Mouse (Mus musculus) embryonic facial prominence, embryonic 10.5 days (tissue): ENCODE measurements around the gene Fktn. TPM values are rescaled to one million over a fixed set of nuclear protein-coding genes. Genes with fewer than 3 reads are reported as not detected.
"Not testable (repeated sequence)": the region's sequence is repeated elsewhere in the genome, so short reads cannot be mapped to it uniquely, and the experiment has no call there.

Experiments used
- DNase-seq: peaks from one replicate; pipeline ENCODE4 v3.0.0-alpha.2; 2017; ENCODE audit warnings: low spot score
- H3K27ac ChIP-seq: fragments of 300-500 bp; sonication (generic); replicated peaks from 2 replicates; pipeline ENCODE4 v1.5.1; 2016; ENCODE audit warnings: mild to moderate bottlenecking
- H3K27me3 ChIP-seq: fragments of 300-500 bp; sonication (generic); replicated peaks from 2 replicates; pipeline ENCODE4 v1.6.1; 2016; ENCODE audit warnings: low read depth, mild to moderate bottlenecking; ENCODE audit not compliant: poor library complexity, severe bottlenecking
- H3K36me3 ChIP-seq: fragments of 300-500 bp; sonication (generic); replicated peaks from 2 replicates; pipeline ENCODE4 v1.6.1; 2016; ENCODE audit warnings: mild to moderate bottlenecking, moderate library complexity
- H3K4me1 ChIP-seq: fragments of 300-500 bp; sonication (generic); 2 replicates; pipeline ENCODE4 v1.6.1; 2016
- H3K4me3 ChIP-seq: fragments of 300-500 bp; sonication (generic); 2 replicates; pipeline ENCODE4 v1.5.1; 2016; ENCODE audit warnings: mild to moderate bottlenecking, moderate library complexity
- H3K9me3 ChIP-seq: fragments of 300-500 bp; sonication (generic); 2 replicates; pipeline ENCODE4 v1.6.1; 2016; ENCODE audit warnings: mild to moderate bottlenecking
- WGBS: fragments of 180-500 bp; shearing (Covaris S2); methylation state at CpG from one replicate; pipeline ENCODE4 v1.1.7; 2016; 5-methylcytosine and 5-hydroxymethylcytosine counted together
- polyA plus RNA-seq: library from polyadenylated mRNA; unstranded; fragments of >200 nt; fragmentation: Nextera tagmentation; extraction: Ambion mirVana; gene quantifications from 2 replicates; pipeline ENCODE4 v1.2.1, GENCODE M21; 2016

Gene Fktn
- polyA plus RNA-seq: 18.6 and 20.5 TPM in 2 replicates

DNA sequence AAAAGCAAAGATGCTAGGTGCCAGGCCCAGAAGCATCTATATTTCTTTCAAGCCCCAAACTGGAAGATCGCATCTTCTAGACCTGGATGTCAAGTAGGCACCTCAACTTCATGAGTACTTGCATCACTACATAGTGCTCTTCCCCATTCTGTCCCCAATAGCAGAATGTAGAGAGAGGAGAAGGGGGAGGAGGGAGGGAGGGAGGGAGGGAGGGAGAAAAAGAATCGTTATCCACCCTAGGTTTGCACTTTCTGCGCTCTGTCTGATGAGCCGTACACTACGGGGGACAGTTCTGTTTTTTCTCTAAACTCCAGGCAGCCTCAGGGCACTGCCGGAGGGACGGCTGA lies at the start of gene Fktn:
Gene Fktn (plus strand): TSS at position 295 of the 347 bp plus-strand sequence.
- Histone ChIP-seq H3K4me3 (peak within 1 kb of the TSS; percentile 86), H3K36me3 (peaks cover 8% of the 10 kb centered on the region), H3K4me1 (peaks cover 11% of the 10 kb centered on the region), H3K27ac (peak within 1 kb of the TSS; percentile 91), H3K9me3 (no peaks in the 10 kb centered on the region), H3K27me3 (no peaks in the 10 kb centered on the region)
- 4% methylated on average over 7 of the region's 7 CpGs for WGBS
- no peak for DNase-seq

GRCm38 (mm10) chr4:53682092-53682491 lies 31.7 kb upstream of the Fktn start:
- Histone ChIP-seq H3K9me3 (no peaks in the 10 kb centered on the region), H3K27me3 (no peaks in the 10 kb centered on the region), H3K4me1 (no peaks in the 10 kb centered on the region), H3K36me3 (peaks cover 36% of the 10 kb centered on the region), H3K27ac (no peak overlapping the region), H3K4me3 (no peak overlapping the region)
- 79% methylated on average over 8 of the region's 8 CpGs for WGBS
- no peak for DNase-seq

GRCm38 (mm10) chr4:53688965-53689364 lies 24.8 kb upstream of the Fktn start:
- no peak overlapping the region for H3K4me3 ChIP-seq
- no peak for DNase-seq
- WGBS: 89% methylated on average over 4 of the region's 4 CpGs
- H3K4me1 ChIP-seq: no peaks in the 10 kb centered on the region
- no peaks in the 10 kb centered on the region for H3K9me3 ChIP-seq
- no peaks in the 10 kb centered on the region for H3K27me3 ChIP-seq
- no peak overlapping the region for H3K27ac ChIP-seq
- H3K36me3 ChIP-seq: peaks cover 9% of the 10 kb centered on the region

DNA sequence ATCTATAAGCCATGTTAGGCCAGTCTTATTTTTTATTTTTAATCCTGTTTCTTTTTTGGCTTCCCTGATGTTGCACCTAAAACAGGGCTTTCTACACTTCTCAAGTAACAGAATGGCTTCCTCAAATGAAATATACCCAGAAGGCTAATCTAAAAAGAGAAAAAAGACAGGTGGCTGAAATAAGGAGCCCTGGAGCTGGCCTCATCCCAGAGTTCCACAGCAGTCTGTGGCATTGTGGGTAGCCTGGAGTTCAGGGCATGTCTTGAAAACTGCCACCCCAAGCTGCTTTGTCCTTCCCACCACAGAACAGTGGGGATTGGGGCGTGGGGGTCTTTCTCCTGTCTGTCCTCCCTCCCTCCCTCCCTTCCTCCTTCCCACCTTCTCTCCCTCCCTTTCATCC lies 22.4 kb upstream of the Fktn start:
- no peak overlapping the region for H3K4me3 ChIP-seq
- H3K4me1 ChIP-seq: no peaks in the 10 kb centered on the region
- 61% methylated on average over 1 of the region's 1 CpGs for WGBS

DNA sequence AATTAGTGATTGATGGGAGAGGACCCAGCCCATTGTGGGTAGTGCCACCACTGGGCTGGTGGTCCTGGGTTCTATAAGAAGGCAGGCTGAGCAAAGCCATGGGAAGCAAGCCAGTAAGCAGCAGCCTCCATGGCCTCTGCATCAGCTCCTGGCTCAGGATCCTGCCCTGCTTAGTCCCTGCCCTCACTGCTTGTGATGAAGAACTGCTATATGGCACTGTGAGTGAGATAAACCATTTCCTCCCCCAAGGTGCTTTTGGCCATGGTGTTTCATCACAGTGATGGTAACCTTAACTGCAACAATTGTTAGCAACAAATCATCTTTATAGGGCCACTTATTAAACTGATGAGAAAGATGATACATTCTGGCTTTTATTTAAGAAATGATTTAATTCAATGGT lies 4.6 kb upstream of the Fktn start:
- DNase-seq, H3K9me3 ChIP-seq, H3K4me1 ChIP-seq, H3K27me3 ChIP-seq, H3K27ac ChIP-seq, H3K4me3 ChIP-seq, H3K36me3 ChIP-seq: not testable (repeated sequence)

More for the DNA sequence above, 22.4 kb upstream of the Fktn start:
- Histone ChIP-seq H3K36me3 (peaks cover 13% of the 10 kb centered on the region), H3K27me3 (no peaks in the 10 kb centered on the region), H3K9me3 (no peaks in the 10 kb centered on the region), H3K27ac (no peak overlapping the region)
- DNase-seq: no peak

DNA sequence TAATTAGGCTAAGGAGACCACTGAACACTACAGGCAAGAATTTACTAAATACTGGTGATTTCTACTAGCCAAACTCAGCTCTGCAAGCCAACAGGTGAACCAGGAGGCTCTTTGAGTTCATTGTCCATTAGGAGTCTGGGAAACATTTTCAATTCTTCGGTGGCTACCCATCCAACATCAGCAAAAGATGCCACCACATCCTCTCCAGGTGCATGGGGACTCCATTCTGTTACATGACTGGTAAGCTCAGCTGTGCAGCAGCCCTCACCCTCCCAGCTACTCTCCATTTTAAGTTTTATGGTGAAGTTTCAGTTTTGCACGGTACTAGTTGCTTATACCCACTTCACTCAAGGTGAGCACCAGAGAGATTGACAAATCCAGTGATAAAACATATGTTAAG lies 3.8 kb upstream of the Fktn start:
- Histone ChIP-seq H3K9me3 (no peaks in the 10 kb centered on the region), H3K4me3 (no peak overlapping the region), H3K36me3 (no peaks in the 10 kb centered on the region), H3K27me3 (no peaks in the 10 kb centered on the region), H3K4me1 (peaks cover 6% of the 10 kb centered on the region), H3K27ac (no peak overlapping the region)
- no peak for DNase-seq
- WGBS: 90% methylated on average over 2 of the region's 2 CpGs

DNA sequence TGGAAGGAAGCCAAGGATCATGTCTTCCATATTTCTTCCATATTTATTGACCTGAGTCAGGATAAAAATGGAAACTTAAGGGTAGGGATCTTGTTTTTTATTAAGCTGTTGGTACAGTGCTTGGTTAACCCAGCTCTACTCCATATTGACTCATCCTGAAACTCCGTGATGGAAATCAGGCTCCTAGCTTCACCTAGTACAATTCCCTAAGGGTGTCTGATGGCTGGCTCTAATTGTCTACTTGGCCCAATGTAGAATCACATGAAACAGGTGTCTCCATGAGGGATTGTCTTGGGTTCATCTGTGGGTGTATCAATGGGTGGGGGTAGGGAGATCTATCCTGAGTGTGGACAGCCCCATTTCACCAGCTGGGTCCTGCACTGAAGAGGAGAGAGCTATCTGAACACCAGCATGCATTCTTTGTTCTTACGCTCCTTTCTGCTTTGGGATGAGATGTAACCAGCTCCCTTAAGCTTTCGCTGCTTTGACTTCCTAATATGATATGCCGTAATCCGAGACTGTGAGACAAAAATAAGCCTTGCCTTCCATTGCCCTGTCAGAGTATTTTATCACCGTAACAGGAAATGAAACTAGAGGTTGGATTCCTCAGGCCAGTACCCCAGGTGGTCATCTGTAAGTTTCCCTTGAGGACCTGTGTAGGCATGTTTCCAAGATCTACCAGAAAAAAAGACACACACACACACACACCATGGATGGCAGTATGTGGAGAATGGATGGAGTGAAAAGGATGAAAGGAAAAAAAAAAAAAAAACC lies 3.1 kb upstream of the Fktn start:
- no peak overlapping the region for H3K4me3 ChIP-seq
- no peak overlapping the region for H3K27ac ChIP-seq
- peaks cover 11% of the 10 kb centered on the region for H3K4me1 ChIP-seq
- WGBS: 90% methylated on average over 6 of the region's 6 CpGs
- H3K27me3 ChIP-seq: no peaks in the 10 kb centered on the region
- no peaks in the 10 kb centered on the region for H3K36me3 ChIP-seq
- no peaks in the 10 kb centered on the region for H3K9me3 ChIP-seq
- no peak for DNase-seq

DNA sequence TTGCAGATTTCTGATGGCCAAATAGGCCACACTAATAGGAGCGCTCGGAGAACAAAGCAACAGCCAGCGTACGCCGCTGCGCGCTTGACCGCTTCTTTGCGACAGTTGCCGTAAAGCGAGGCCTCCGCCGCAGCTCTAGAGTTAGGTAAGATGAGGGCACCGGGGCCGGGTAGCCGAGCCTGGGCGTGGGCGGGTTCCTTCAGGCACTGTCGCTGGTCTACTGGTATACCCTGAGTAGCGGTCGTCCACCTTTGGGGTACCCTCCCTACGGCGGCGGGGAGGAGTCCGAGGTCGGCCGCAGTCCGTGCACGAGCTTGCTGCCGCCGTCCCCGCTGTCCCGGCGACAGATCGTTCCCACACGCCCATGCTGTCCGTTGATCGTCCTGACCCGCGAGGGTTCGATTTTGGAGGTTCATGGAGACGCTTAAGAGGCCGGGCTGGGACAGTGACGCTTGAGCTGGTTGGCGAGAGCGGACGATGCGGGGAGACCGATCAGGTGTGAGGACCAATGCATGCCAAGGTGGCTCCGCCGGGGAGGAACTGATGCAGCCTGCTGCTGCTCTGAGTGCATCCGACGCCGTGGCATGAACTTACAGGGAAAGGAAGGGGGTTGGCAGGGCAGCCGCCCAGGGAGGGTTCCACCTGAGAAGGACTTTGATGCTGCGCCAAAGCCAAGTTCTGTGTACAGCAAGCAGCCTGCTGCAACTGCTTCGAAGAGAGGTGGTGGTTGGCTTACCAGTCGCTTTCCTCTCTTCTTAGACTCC lies 435 bp downstream of the Fktn start:
- H3K36me3 ChIP-seq: peaks cover 8% of the 10 kb centered on the region
- H3K4me3 ChIP-seq: peak overlapping the region; percentile 86
- peaks cover 11% of the 10 kb centered on the region for H3K4me1 ChIP-seq
- 5% methylated on average over 58 of the region's 58 CpGs for WGBS
- peak overlapping the region; percentile 91 for H3K27ac ChIP-seq
- H3K9me3 ChIP-seq: no peaks in the 10 kb centered on the region
- peak; percentile 93 for DNase-seq
- no peaks in the 10 kb centered on the region for H3K27me3 ChIP-seq

DNA sequence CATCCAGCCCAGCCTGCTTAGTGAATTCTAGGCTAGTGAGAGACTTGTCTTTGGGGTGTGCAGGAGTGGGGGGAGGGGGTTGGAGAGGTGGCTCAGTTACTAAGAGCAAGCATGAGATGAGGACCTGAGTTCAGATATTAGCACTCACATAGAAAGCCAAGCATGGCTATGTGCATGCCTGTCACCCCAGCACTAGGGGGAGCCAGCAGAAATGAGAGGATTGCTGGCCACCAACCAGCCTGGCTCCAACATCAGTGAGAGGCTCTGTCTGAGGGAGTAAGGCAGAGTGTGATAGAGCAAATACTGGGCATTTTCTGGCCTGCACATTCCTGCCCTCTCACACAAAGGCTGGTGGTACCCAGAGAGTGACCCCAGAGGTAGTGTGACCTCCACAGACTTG lies 2.2 kb downstream of the Fktn start:
- H3K4me3 ChIP-seq: no peak overlapping the region
- no peaks in the 10 kb centered on the region for H3K27me3 ChIP-seq
- DNase-seq: no peak
- no peak overlapping the region for H3K27ac ChIP-seq
- H3K9me3 ChIP-seq: no peaks in the 10 kb centered on the region
- H3K4me1 ChIP-seq: peaks cover 11% of the 10 kb centered on the region
- peaks cover 14% of the 10 kb centered on the region for H3K36me3 ChIP-seq

DNA sequence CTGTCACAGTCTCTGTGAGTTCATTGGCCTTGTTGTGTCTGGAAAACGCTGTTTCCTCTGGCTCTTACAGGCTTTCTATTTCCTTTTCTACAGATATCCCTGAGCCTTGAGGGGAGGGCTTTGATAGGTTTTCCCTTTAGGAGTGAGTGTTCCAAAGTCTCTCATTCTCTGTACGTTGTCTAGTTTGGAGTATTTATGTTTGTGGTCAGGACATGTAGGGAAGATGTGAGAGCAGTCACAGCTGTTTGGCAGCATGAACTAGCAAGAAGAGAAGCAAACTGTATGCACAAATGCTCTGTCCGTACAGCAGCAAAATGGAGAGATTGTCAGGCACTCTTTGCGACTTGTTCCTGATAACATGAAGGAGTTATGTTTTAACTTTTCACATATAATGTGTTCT lies 3.7 kb downstream of the Fktn start:
- no peak for DNase-seq
- Histone ChIP-seq H3K4me3 (no peak overlapping the region), H3K4me1 (peaks cover 11% of the 10 kb centered on the region), H3K27ac (no peak overlapping the region), H3K36me3 (peaks cover 21% of the 10 kb centered on the region), H3K27me3 (no peaks in the 10 kb centered on the region), H3K9me3 (no peaks in the 10 kb centered on the region)
- WGBS: 87% methylated on average over 4 of the region's 4 CpGs

- Histone ChIP-seq H3K4me3 (no peak overlapping the region), H3K27me3 (no peaks in the 10 kb centered on the region), H3K36me3 (peaks cover 21% of the 10 kb centered on the region), H3K27ac (no peak overlapping the region), H3K9me3 (no peaks in the 10 kb centered on the region), H3K4me1 (peaks cover 11% of the 10 kb centered on the region)
- WGBS: 87% methylated on average over 5 of the region's 5 CpGs
- no peak for DNase-seq
Measured at GRCm38 (mm10) chr4:53718261-53718660, 4.5 kb downstream of the Fktn start.

DNA sequence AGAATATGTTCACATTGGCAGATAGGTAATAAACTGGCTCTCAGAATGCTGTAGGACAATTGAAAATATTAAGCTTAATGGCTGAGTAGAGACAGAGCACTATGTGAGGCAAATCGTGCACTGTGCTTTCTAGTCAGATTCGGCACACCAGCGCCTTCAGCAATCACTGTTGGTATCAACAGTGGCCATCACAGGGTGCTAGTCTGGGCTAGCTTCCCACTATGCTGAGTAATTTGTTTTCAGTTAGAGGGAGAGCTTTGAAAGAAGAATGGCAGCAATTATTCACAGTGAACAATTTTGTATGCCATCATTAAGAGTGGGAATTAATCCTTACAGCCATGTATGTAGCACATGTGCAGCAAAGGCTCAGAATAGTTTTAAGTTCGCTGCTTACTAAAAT lies 8.7 kb downstream of the Fktn start:
- H3K4me1 ChIP-seq: no peaks in the 10 kb centered on the region
- H3K4me3 ChIP-seq: no peak overlapping the region
- H3K27me3 ChIP-seq: no peaks in the 10 kb centered on the region
- DNase-seq: no peak
- H3K9me3 ChIP-seq: no peaks in the 10 kb centered on the region
- WGBS: 92% methylated on average over 4 of the region's 4 CpGs
- H3K36me3 ChIP-seq: peaks cover 48% of the 10 kb centered on the region
- H3K27ac ChIP-seq: no peak overlapping the region

DNA sequence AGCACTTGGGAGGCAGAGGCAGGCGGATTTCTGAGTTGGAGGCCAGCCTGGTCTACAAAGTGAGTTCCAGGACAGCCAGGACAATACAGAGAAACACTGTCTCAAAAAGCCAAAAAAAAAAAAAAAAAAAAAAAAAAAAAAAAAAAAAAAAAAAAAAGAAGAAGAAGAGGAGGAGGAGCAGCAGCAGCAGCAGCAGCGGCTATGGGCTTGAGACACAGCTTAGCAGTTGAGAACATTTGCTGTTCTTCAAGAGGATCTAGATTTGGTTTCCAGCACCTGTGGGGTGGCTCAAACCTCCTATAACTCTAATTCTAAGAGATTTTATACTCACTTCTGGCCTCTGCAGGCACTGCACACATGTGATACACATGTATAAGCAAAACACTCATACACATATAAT lies 12.3 kb downstream of the Fktn start:
- peaks cover 65% of the 10 kb centered on the region for H3K36me3 ChIP-seq
- DNase-seq, H3K4me3 ChIP-seq, H3K9me3 ChIP-seq, H3K4me1 ChIP-seq, H3K27me3 ChIP-seq, H3K27ac ChIP-seq: not testable (repeated sequence)
- WGBS: 96% methylated on average over 2 of the region's 2 CpGs
